Mouse (Mus musculus): ENCODE results near the gene Pnkp.

Pnkp gene

GRCm38 (mm10) chr7:44888256-44889105, 31.5 kb downstream of the Pnkp start:
- in situ Hi-C loops (cut with MboI; ENCODE audit: low pct_unique_long_range_greater_than_20kb in 1 of 2, low sequenced_read_pairs in 2 of 2, unreplicated experiment in 1 of 2) = no loop called here

DNA sequence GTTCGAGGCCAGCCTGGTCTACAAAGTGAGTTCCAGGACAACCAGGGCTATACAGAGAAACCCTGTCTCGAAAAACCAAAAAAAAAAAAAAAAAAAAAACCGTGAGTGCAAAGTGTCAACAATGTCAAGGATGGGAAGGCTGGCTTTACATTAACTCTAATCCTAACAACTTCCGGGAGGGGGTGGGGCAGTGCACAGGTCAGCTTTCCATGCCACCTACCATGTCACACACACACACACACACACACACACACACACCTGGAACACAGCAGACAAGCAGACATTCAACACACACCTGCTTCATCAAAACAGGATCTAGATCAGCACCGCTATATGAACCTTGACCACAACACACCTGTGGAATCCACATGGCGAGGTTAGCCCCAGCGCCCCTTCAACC, 33.2 kb downstream of the Pnkp start:
- in situ Hi-C loops (cut with MboI; ENCODE audit: low pct_unique_long_range_greater_than_20kb in 1 of 2, low sequenced_read_pairs in 2 of 2, unreplicated experiment in 1 of 2) = no loop called here

- in situ Hi-C loops (cut with MboI; ENCODE audit: low pct_unique_long_range_greater_than_20kb in 1 of 2, low sequenced_read_pairs in 2 of 2, unreplicated experiment in 1 of 2) = no loop called here
Observed at GRCm38 (mm10) chr7:44890737-44891136, 33.8 kb downstream of the Pnkp start.

- in situ Hi-C loops (cut with MboI; ENCODE audit: low pct_unique_long_range_greater_than_20kb in 1 of 2, low sequenced_read_pairs in 2 of 2, unreplicated experiment in 1 of 2) = no loop called here
Observed at GRCm38 (mm10) chr7:44891611-44892010, 34.7 kb downstream of the Pnkp start.

DNA sequence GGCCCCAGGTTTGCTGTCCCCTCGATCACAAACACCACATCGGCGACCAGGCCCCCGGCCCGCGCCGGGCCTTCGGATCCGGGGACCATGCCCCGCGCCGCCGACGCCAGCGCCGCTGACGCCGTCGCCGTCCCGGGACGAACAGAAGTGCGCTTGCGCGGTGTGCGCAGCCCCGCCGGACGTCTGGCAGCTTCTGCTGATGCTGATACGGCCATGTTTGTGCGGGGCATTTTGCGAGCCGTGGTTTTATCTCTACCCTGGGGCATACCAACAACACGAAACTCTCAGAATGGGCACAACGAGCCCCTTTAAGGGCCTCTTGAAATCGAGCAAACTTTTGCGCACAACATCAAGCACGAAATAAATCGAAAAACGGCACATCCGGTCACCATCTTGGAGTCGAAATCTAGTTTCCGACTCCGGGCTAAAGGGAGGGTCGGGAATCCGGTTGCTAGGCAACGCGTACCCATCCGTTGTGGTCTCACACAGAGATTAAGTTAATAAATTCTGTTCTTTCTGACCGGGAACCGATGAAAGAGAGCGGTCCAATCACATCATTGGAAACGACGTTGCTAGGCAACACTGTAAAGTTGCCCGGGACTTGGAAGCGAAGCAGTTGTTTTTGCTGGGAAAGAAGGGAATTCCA, 35.5 kb downstream of the Pnkp start, which contains the start of gene Med25:
Gene Med25 (minus strand): TSS at position 437 of the 646 bp plus-strand sequence.
- in situ Hi-C loops (cut with MboI; ENCODE audit: low pct_unique_long_range_greater_than_20kb in 1 of 2, low sequenced_read_pairs in 2 of 2, unreplicated experiment in 1 of 2) = no loop called here

GRCm38 (mm10) chr7:44893197-44893596, 36.3 kb downstream of the Pnkp start:
- in situ Hi-C loops (cut with MboI; ENCODE audit: low pct_unique_long_range_greater_than_20kb in 1 of 2, low sequenced_read_pairs in 2 of 2, unreplicated experiment in 1 of 2) = no loop called here

DNA sequence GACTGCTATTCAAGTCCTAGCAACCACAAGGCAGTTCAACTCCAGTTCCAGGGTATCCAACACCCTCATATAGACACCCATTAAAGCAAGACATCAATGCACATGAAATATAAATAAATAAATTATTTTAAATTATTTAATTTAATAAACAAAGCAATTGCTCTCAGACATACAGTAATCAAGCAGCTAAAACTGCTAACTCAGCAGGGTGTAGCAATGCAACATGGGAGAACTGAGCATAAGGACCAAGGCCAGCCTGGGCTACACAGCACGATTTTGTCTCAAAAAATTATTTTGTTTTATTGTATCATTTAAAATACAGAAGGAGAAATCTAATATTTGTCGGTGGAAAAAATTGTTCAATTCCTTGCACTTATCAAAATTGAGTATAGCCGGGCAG, 37.2 kb downstream of the Pnkp start:
- in situ Hi-C loops (cut with MboI; ENCODE audit: low pct_unique_long_range_greater_than_20kb in 1 of 2, low sequenced_read_pairs in 2 of 2, unreplicated experiment in 1 of 2) = no loop called here

DNA sequence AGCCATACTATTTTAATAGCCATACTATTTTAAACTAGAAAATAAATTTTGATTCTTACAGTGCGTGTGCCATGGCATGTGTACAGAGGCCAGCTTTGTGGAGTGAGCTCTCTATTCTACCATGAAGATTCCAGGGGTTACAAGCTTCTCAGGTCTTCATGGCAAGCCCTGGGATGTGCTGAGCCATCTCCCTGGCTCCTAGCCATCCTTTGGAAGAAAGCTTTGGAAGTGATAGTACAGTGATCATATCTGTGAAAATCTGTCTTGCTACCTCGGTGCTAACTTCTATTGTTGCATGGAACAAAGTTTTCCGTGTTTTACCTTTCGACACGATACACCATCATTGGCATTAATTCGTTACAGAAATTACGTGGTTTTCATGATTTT, 38.3 kb downstream of the Pnkp start:
- in situ Hi-C loops (cut with MboI; ENCODE audit: low pct_unique_long_range_greater_than_20kb in 1 of 2, low sequenced_read_pairs in 2 of 2, unreplicated experiment in 1 of 2) = no loop called here

DNA sequence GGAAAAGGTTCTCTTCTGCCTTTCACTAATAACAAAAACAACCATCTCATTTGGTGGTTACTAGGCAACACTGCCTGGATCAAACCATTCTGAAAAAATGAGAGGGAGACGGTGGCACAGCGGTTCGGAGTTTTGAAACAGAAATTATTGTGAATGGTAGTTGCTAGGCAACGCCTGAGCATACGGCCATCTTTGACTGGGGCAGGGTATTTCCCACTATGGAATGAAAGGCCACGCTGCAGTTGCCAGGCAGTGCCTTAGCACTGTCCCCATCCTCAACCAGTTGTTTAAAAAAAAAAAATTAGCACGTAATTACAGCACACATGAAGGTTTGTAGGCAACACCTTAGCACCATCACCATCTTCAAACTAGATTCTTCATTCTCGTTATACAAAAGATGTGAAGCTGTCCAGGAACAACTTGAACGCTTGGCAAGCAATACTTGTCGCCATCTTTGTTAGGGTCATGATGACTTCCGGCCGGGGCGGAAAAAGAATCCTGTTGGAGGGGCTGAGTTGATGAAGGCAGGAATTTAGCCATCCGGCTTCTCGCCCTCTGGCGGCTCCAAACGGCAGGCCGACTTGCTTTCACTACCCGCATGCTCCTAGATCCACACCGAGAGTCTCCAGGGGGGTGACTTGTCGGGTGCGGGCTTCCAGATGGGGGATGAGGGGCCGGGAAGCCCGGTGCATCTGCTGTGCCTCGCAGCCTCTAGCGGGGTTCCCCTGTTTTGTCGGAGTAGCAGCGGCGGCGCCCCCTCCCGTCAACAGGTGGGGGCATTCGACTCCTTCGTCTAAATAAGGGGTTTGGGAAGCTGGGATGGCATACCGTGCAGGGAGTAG, 38.9 kb downstream of the Pnkp start, which contains the start of gene Fuz:
Gene Fuz (plus strand): TSS at position 487 of the 842 bp plus-strand sequence.
- in situ Hi-C loops (cut with MboI; ENCODE audit: low pct_unique_long_range_greater_than_20kb in 1 of 2, low sequenced_read_pairs in 2 of 2, unreplicated experiment in 1 of 2) = no loop called here

GRCm38 (mm10) chr7:44896499-44896898, 39.6 kb downstream of the Pnkp start:
- in situ Hi-C loops (cut with MboI; ENCODE audit: low pct_unique_long_range_greater_than_20kb in 1 of 2, low sequenced_read_pairs in 2 of 2, unreplicated experiment in 1 of 2) = no loop called here

- in situ Hi-C loops (cut with MboI; ENCODE audit: low pct_unique_long_range_greater_than_20kb in 1 of 2, low sequenced_read_pairs in 2 of 2, unreplicated experiment in 1 of 2) = no loop called here
Observed at GRCm38 (mm10) chr7:44898607-44899006, 41.7 kb downstream of the Pnkp start.

DNA sequence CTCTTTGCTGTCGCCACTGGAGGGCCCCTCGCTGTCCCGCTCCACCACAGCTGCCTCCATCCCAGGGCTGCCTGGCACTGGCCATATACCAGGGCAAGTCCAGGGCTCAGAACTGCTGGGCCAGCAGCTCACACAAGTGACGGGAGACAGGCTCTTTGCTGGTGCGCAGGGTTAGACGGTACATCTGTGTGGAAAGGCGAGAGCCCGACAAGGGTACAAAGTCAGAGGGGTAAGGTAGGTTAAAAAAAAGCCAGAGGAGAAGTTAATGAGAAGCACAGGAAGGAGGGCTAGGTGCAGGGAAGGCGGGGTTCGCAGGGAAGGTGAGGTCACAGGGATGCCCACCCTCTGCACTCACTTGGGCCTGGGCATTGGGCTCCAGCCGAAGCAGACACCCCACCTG, 43.7 kb downstream of the Pnkp start:
- in situ Hi-C loops (cut with MboI; ENCODE audit: low pct_unique_long_range_greater_than_20kb in 1 of 2, low sequenced_read_pairs in 2 of 2, unreplicated experiment in 1 of 2) = no loop called here

DNA sequence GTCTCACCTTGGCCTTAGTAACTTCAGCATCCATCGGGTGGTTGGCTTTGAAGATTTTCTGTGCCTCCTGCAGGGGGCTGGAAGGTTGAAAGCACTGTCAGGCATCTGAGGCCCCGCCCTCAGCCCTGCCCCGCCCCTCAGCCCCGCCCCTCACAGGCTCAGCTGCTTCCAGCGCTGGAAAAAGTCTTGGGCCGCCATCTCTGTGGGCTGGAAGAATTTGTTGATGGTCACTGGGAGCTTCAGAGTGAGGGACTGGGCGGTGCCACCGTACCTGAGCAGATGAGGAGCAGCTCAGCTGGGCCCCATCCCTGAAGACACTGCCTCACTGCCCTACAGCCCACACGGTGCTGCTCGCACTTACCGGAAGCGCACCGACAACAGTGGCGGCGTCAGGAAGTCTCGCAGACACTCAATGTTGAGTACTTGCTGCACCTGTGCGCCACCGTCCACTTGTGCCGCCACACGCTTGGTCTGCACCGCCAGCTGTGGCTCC, 44.3 kb downstream of the Pnkp start:
- in situ Hi-C loops (cut with MboI; ENCODE audit: low pct_unique_long_range_greater_than_20kb in 1 of 2, low sequenced_read_pairs in 2 of 2, unreplicated experiment in 1 of 2) = no loop called here

DNA sequence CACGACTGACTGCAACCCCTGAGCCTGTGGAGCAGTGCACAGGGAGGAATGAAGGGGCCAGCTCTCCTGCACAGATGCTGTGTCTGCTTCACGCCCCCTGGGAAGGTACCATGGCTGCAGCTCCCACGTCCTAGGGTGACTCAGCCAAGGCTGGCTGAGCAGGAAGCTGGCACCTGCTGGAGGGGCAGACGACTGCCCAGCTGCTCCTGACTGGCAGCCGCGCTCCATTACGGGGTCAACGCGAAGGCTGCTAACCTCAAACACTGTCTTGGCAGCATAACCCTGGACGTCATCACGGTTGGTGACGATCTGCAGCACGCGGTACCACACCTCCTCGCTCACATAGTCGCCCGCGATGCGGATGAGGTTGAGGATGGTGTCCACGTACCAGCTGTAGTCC, 48.5 kb downstream of the Pnkp start:
- in situ Hi-C loops (cut with MboI; ENCODE audit: low pct_unique_long_range_greater_than_20kb in 1 of 2, low sequenced_read_pairs in 2 of 2, unreplicated experiment in 1 of 2) = no loop called here

- in situ Hi-C loops (cut with MboI; ENCODE audit: low pct_unique_long_range_greater_than_20kb in 1 of 2, low sequenced_read_pairs in 2 of 2, unreplicated experiment in 1 of 2) = no loop called here
Observed at GRCm38 (mm10) chr7:44908706-44909476, 52.0 kb downstream of the Pnkp start.

All from mouse embryonic stem cell (cell line).